Mouse (Mus musculus) bone marrow, adult 2 months (tissue): ENCODE measurements around the gene Zfp36. TPM values are rescaled to one million over a fixed set of nuclear protein-coding genes. Genes with fewer than 3 reads are reported as not detected.
A peak's percentile ranks its signal among the peaks of the same experiment; 100 is the strongest.

Experiments
- H3K27ac ChIP-seq: fragments of 200-500 bp; 2 replicates; pipeline ENCODE4 v1.5.1; 2012; ENCODE audit warnings: low read depth, mild to moderate bottlenecking, control low read depth, inconsistent platforms, low read length; ENCODE audit not compliant: control insufficient read depth, poor library complexity, insufficient read depth
- H3K4me1 ChIP-seq: fragments of 200-500 bp; 2 replicates; pipeline ENCODE4 v1.6.1; 2011; ENCODE audit warnings: low read length; ENCODE audit not compliant: control insufficient read depth, insufficient read depth
- H3K4me3 ChIP-seq: fragments of 200-500 bp; replicated peaks from 2 replicates; pipeline ENCODE3; 2011; ENCODE audit warnings: mild to moderate bottlenecking, low read depth, low read length, control low read depth; ENCODE audit not compliant: control insufficient read depth
- CTCF ChIP-seq: fragments of 200-500 bp; IDR thresholded peaks from 2 replicates; pipeline ENCODE4 v1.5.1; 2011; ENCODE audit warnings: low read length, control low read depth; ENCODE audit not compliant: control insufficient read depth, insufficient read depth
- POLR2A ChIP-seq: fragments of 200-500 bp; IDR thresholded peaks from 2 replicates; pipeline ENCODE4 v1.6.1; 2011; ENCODE audit warnings: low read depth, mild to moderate bottlenecking, control low read depth, low read length, borderline replicate concordance; ENCODE audit not compliant: control insufficient read depth
- WGBS: fragments of 180-500 bp; shearing (Covaris S2); methylation state at CpG from one replicate; pipeline ENCODE4 v1.1.7; 2018; 5-methylcytosine and 5-hydroxymethylcytosine counted together
- polyA plus RNA-seq: library from polyadenylated mRNA; stranded (reverse); fragments of >200 nt; gene quantifications from 2 replicates; pipeline ENCODE4 v1.2.4, GENCODE M21; 2011; ENCODE audit warnings: low replicate concordance; ENCODE audit not compliant: missing spikeins, insufficient read depth, insufficient read length

The Zfp36 gene
- polyA plus RNA-seq, 1 experiment, result 53.7 TPM

GRCm38 (mm10) chr7:28373131-28373581 is 6.9 kb downstream of the Zfp36 start:
- under 1% methylated on average over 9 of the region's 9 CpGs for WGBS
- Histone ChIP-seq H3K4me3 (peak overlapping the region; percentile 69), H3K4me1 (peaks cover 1% of the 10 kb centered on the region; the same call in 1 of the 2 replicates), H3K27ac (peak overlapping the region; percentile 77)
- TF ChIP-seq POLR2A, result no peak
- TF ChIP-seq CTCF, result no peak

GRCm38 (mm10) chr7:28372251-28373108 is 7.6 kb downstream of the Zfp36 start, which contains the start of gene Plekhg2:
Gene Plekhg2 (minus strand): TSS chr7:28372599.
- under 1% methylated on average over 66 of the region's 66 CpGs for WGBS
- Histone ChIP-seq H3K4me1 (peaks cover 1% of the 10 kb centered on the region; the same call in 1 of the 2 replicates), H3K4me3 (peak within 1 kb of the TSS; percentile 70), H3K27ac (peak within 1 kb of the TSS; percentile 77)
- peak; percentile 67; the same call in 1 of the 2 replicates for TF ChIP-seq POLR2A
- peak; percentile 43; the same call in 1 of the 2 replicates for TF ChIP-seq CTCF

- peak overlapping the region; percentile 77; the same call in 1 of the 2 replicates for H3K27ac ChIP-seq
- H3K4me1 ChIP-seq, result peaks cover 1% of the 10 kb centered on the region; the same call in 1 of the 2 replicates
These were observed 8.5 kb downstream of the Zfp36 start for GRCm38 (mm10) chr7:28371514-28371989.

GRCm38 (mm10) chr7:28370977-28371513 is 9.0 kb downstream of the Zfp36 start:
- WGBS, result 21% methylated on average over 11 of the region's 11 CpGs
- H3K4me1 ChIP-seq, result peaks cover 1% of the 10 kb centered on the region; the same call in 1 of the 2 replicates
- H3K27ac ChIP-seq, result no peak overlapping the region
- TF ChIP-seq CTCF (no peak), POLR2A (no peak)
- peak overlapping the region; percentile 12 for H3K4me3 ChIP-seq

More at GRCm38 (mm10) chr7:28371514-28371989, 8.5 kb downstream of the Zfp36 start:
- 2% methylated on average over 42 of the region's 43 CpGs for WGBS
- peak overlapping the region; percentile 70 for H3K4me3 ChIP-seq
- TF ChIP-seq POLR2A (no peak), CTCF (no peak)

- TF ChIP-seq CTCF, result no peak
- no peak for TF ChIP-seq POLR2A
- Histone ChIP-seq H3K4me3 (no peak overlapping the region), H3K4me1 (peaks cover 1% of the 10 kb centered on the region; the same call in 1 of the 2 replicates), H3K27ac (no peak overlapping the region)
- 89% methylated on average over 14 of the region's 14 CpGs for WGBS
These were observed 10.0 kb downstream of the Zfp36 start for GRCm38 (mm10) chr7:28370051-28370450.

GRCm38 (mm10) chr7:28368276-28368920 is 11.7 kb downstream of the Zfp36 start:
- WGBS, result 86% methylated on average over 16 of the region's 16 CpGs
- Histone ChIP-seq H3K27ac (no peak overlapping the region), H3K4me1 (peaks cover 1% of the 10 kb centered on the region; the same call in 1 of the 2 replicates), H3K4me3 (no peak overlapping the region)
- no peak; the same call in 1 of the 2 replicates for TF ChIP-seq POLR2A
- TF ChIP-seq CTCF, result no peak

- 87% methylated on average over 16 of the region's 16 CpGs for WGBS
These were observed 12.3 kb downstream of the Zfp36 start for GRCm38 (mm10) chr7:28367663-28368275.

More at GRCm38 (mm10) chr7:28367663-28368275, 12.3 kb downstream of the Zfp36 start:
- TF ChIP-seq CTCF (no peak), POLR2A (no peak)
- Histone ChIP-seq H3K4me1 (peaks cover 1% of the 10 kb centered on the region; the same call in 1 of the 2 replicates), H3K4me3 (no peak overlapping the region), H3K27ac (no peak overlapping the region)
